Mouse (Mus musculus): ENCODE measurements at regions not wholly inside any gene's neighbourhood (a gene's known extent, or its start where the extent isn't known, plus 50 kb on each side); places are given as distances from the start of the nearest gene placed in this dataset.
"Not testable (repeated sequence)": the region's sequence is repeated elsewhere in the genome, so short reads cannot be mapped to it uniquely, and the experiment has no call there.

GRCm38 (mm10) chr9:5424236-5424635 lies 79.0 kb downstream of the Casp12 start:
- no peak overlapping the region for H3K4me3 ChIP-seq (ENCODE audit: insufficient read depth, low read length)
- H3K27ac ChIP-seq (ENCODE audit: insufficient read depth, low read length) = no peak overlapping the region
- no peaks in the 10 kb centered on the region for H3K4me1 ChIP-seq (ENCODE audit: control insufficient read depth, insufficient read depth, low read length)
- TF ChIP-seq CTCF (IDR thresholded peaks at IDR 0.05; ENCODE audit: borderline replicate concordance, insufficient read depth, low read length) = no peak
- TF ChIP-seq POLR2A (IDR thresholded peaks at IDR 0.05; ENCODE audit: low read depth, low read length) = no peak

- TF ChIP-seq POLR2A (IDR thresholded peaks at IDR 0.05; ENCODE audit: low read depth, low read length) = no peak
- no peak for TF ChIP-seq CTCF (IDR thresholded peaks at IDR 0.05; ENCODE audit: borderline replicate concordance, insufficient read depth, low read length)
- no peak overlapping the region for H3K4me3 ChIP-seq (ENCODE audit: insufficient read depth, low read length)
- H3K27ac ChIP-seq (ENCODE audit: insufficient read depth, low read length) = no peak overlapping the region
- no peaks in the 10 kb centered on the region for H3K4me1 ChIP-seq (ENCODE audit: control insufficient read depth, insufficient read depth, low read length)
Measured at GRCm38 (mm10) chr9:5448180-5448579, 103.0 kb downstream of the Casp12 start.

- Histone ChIP-seq H3K4me1 (ENCODE audit: control insufficient read depth, insufficient read depth, low read length) (no peaks in the 10 kb centered on the region), H3K27ac (ENCODE audit: insufficient read depth, low read length) (no peak overlapping the region), H3K4me3 (ENCODE audit: insufficient read depth, low read length) (no peak overlapping the region)
- TF ChIP-seq CTCF (IDR thresholded peaks at IDR 0.05; ENCODE audit: borderline replicate concordance, insufficient read depth, low read length) (no peak), POLR2A (IDR thresholded peaks at IDR 0.05; ENCODE audit: low read depth, low read length) (no peak)
Measured at GRCm38 (mm10) chr9:5456606-5457005, 111.4 kb downstream of the Casp12 start.

GRCm38 (mm10) chr9:5472012-5472411 lies 126.8 kb downstream of the Casp12 start:
- Histone ChIP-seq H3K4me3 (ENCODE audit: insufficient read depth, low read length) (no peak overlapping the region), H3K4me1 (ENCODE audit: control insufficient read depth, insufficient read depth, low read length) (no peaks in the 10 kb centered on the region), H3K27ac (ENCODE audit: insufficient read depth, low read length) (no peak overlapping the region)
- TF ChIP-seq CTCF (IDR thresholded peaks at IDR 0.05; ENCODE audit: borderline replicate concordance, insufficient read depth, low read length) = no peak

- no peaks in the 10 kb centered on the region for H3K4me1 ChIP-seq (ENCODE audit: control insufficient read depth, insufficient read depth, low read length)
- no peak overlapping the region for H3K4me3 ChIP-seq (ENCODE audit: insufficient read depth, low read length)
- no peak overlapping the region for H3K27ac ChIP-seq (ENCODE audit: insufficient read depth, low read length)
- TF ChIP-seq CTCF (IDR thresholded peaks at IDR 0.05; ENCODE audit: borderline replicate concordance, insufficient read depth, low read length) (no peak), POLR2A (IDR thresholded peaks at IDR 0.05; ENCODE audit: low read depth, low read length) (no peak)
Measured at GRCm38 (mm10) chr9:5474271-5474670, 129.0 kb downstream of the Casp12 start.

- Histone ChIP-seq H3K4me1 (ENCODE audit: control insufficient read depth, insufficient read depth, low read length) (no peaks in the 10 kb centered on the region), H3K27ac (ENCODE audit: insufficient read depth, low read length) (no peak overlapping the region), H3K4me3 (ENCODE audit: insufficient read depth, low read length) (no peak overlapping the region)
- TF ChIP-seq POLR2A (IDR thresholded peaks at IDR 0.05; ENCODE audit: low read depth, low read length) (no peak), CTCF (IDR thresholded peaks at IDR 0.05; ENCODE audit: borderline replicate concordance, insufficient read depth, low read length) (no peak)
Measured at GRCm38 (mm10) chr9:5485258-5485657, 140.0 kb downstream of the Casp12 start.

- Histone ChIP-seq H3K27ac (ENCODE audit: insufficient read depth, low read length) (no peak overlapping the region), H3K4me3 (ENCODE audit: insufficient read depth, low read length) (no peak overlapping the region), H3K4me1 (ENCODE audit: control insufficient read depth, insufficient read depth, low read length) (no peaks in the 10 kb centered on the region)
- no peak for TF ChIP-seq POLR2A (IDR thresholded peaks at IDR 0.05; ENCODE audit: low read depth, low read length)
- no peak for TF ChIP-seq CTCF (IDR thresholded peaks at IDR 0.05; ENCODE audit: borderline replicate concordance, insufficient read depth, low read length)
Measured at GRCm38 (mm10) chr9:5496837-5497236, 151.6 kb downstream of the Casp12 start.

- no peak overlapping the region for H3K4me3 ChIP-seq (ENCODE audit: insufficient read depth, low read length)
- H3K27ac ChIP-seq (ENCODE audit: insufficient read depth, low read length) = no peak overlapping the region
- H3K4me1 ChIP-seq (ENCODE audit: control insufficient read depth, insufficient read depth, low read length) = no peaks in the 10 kb centered on the region
- TF ChIP-seq POLR2A (IDR thresholded peaks at IDR 0.05; ENCODE audit: low read depth, low read length) (no peak), CTCF (IDR thresholded peaks at IDR 0.05; ENCODE audit: borderline replicate concordance, insufficient read depth, low read length) (no peak)
Measured at GRCm38 (mm10) chr9:5498306-5498705, 153.1 kb downstream of the Casp12 start.

GRCm38 (mm10) chr9:5525762-5526360 lies 180.6 kb downstream of the Casp12 start:
- no peak for TF ChIP-seq CTCF (IDR thresholded peaks at IDR 0.05; ENCODE audit: borderline replicate concordance, insufficient read depth, low read length)
- TF ChIP-seq POLR2A (IDR thresholded peaks at IDR 0.05; ENCODE audit: low read depth, low read length) = no peak
- Histone ChIP-seq H3K4me1 (ENCODE audit: control insufficient read depth, insufficient read depth, low read length) (no peaks in the 10 kb centered on the region), H3K4me3 (ENCODE audit: insufficient read depth, low read length) (no peak overlapping the region), H3K27ac (ENCODE audit: insufficient read depth, low read length) (no peak overlapping the region)

- Histone ChIP-seq H3K4me3 (ENCODE audit: insufficient read depth, low read length) (no peak overlapping the region), H3K27ac (ENCODE audit: insufficient read depth, low read length) (no peak overlapping the region), H3K4me1 (ENCODE audit: control insufficient read depth, insufficient read depth, low read length) (no peaks in the 10 kb centered on the region)
- no peak for TF ChIP-seq POLR2A (IDR thresholded peaks at IDR 0.05; ENCODE audit: low read depth, low read length)
- TF ChIP-seq CTCF (IDR thresholded peaks at IDR 0.05; ENCODE audit: borderline replicate concordance, insufficient read depth, low read length) = no peak
Measured at GRCm38 (mm10) chr9:5542604-5543003, 197.4 kb downstream of the Casp12 start.

GRCm38 (mm10) chr9:5575072-5575471 lies 229.8 kb downstream of the Casp12 start:
- no peak for TF ChIP-seq POLR2A (IDR thresholded peaks at IDR 0.05; ENCODE audit: low read depth, low read length)
- no peak for TF ChIP-seq CTCF (IDR thresholded peaks at IDR 0.05; ENCODE audit: borderline replicate concordance, insufficient read depth, low read length)
- H3K4me3 ChIP-seq (ENCODE audit: insufficient read depth, low read length) = no peak overlapping the region
- no peaks in the 10 kb centered on the region for H3K4me1 ChIP-seq (ENCODE audit: control insufficient read depth, insufficient read depth, low read length)
- H3K27ac ChIP-seq (ENCODE audit: insufficient read depth, low read length) = no peak overlapping the region

GRCm38 (mm10) chr9:5578168-5578567 lies 232.9 kb downstream of the Casp12 start:
- not testable (repeated sequence) for H3K27ac ChIP-seq (ENCODE audit: insufficient read depth, low read length); H3K4me3 ChIP-seq (ENCODE audit: insufficient read depth, low read length); H3K4me1 ChIP-seq (ENCODE audit: control insufficient read depth, insufficient read depth, low read length)

Data from embryonic fibroblast, embryonic 13.5 days (primary cell).